38 mouse cellular contexts compared by ENCODE assay signal in the genomic region with DNA sequence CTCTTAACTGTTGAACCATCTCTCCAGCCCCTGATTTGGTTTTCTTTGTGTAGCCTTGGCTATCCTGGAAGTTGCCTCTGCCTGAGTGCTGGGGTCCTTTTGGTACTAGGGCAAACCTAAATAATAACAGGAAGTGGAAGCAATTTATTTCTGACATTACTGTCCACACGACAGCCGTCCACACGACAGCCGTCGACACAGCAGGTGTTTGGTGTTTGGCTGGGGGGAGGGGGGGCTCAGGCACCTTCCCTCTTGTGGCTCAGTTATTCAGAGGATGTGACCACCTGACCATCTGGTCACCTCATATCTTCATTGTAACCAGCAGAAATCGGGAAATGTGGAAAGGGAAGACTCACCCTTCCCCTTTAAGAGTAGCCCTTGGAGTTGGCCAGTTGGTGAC. TPM values are rescaled to one million over a fixed set of nuclear protein-coding genes. Genes with fewer than 3 reads are reported as not detected.
"Had no signal": no experiment of that assay in that cellular context is flagged by ENCODE, and none has a peak within 500 bp of the region (broad histone marks: within the 10 kb centered on the region; RNA-seq: fewer than 3 reads in every experiment).

No protein-coding gene starts in this region.

- DNase-seq: heart, postnatal 10 days; heart, postnatal 14 days; heart, postnatal 36 days; heart, postnatal 4 days; kidney, adult 11 months; kidney, adult 18-20 months; kidney, adult 2 months; kidney, adult 8-10 months; kidney, adult 9 months; kidney, postnatal 10 days; kidney, postnatal 14 days; kidney, postnatal 25 days; kidney, postnatal 36 days; kidney, postnatal 4 days; layer of hippocampus, adult 9-11 months; layer of hippocampus, postnatal 36 days had no signal

- H3K4me2 ChIP-seq: heart, embryonic 11.5 days; heart, embryonic 12.5 days; heart, embryonic 13.5 days; heart, embryonic 15.5 days; hindbrain, embryonic 12.5 days; hindbrain, embryonic 13.5 days; hindbrain, embryonic 14.5 days; hindbrain, embryonic 15.5 days; intestine, embryonic 15.5 days; kidney, embryonic 15.5 days had no signal

- H3K36me3 ChIP-seq: heart, embryonic 10.5 days; heart, embryonic 12.5 days; heart, embryonic 13.5 days; heart, embryonic 15.5 days; hindbrain, embryonic 12.5 days; hindbrain, embryonic 13.5 days; hindbrain, embryonic 15.5 days; intestine, embryonic 15.5 days had no signal

- H3K27me3 ChIP-seq: heart, embryonic 12.5 days had no signal

- ATAC-seq: hindbrain, embryonic 16.5 days; hindbrain, postnatal 0 days; inflammation-experienced regulatory T-cells, adult 6 months; intestine, embryonic 15.5 days; intestine, embryonic 16.5 days; intestine, postnatal 0 days had no signal

- H3K4me3 ChIP-seq: heart, embryonic 10.5 days; heart, embryonic 12.5 days; heart, embryonic 13.5 days; heart, embryonic 15.5 days; hindbrain, embryonic 10.5 days; hindbrain, embryonic 12.5 days; hindbrain, embryonic 13.5 days; hindbrain, embryonic 15.5 days; intestine, embryonic 15.5 days; kidney, embryonic 15.5 days; layer of hippocampus, adult 2 months had no signal

- H3K9ac ChIP-seq: heart, embryonic 12.5 days; heart, embryonic 13.5 days; heart, embryonic 15.5 days; hindbrain, embryonic 12.5 days; hindbrain, embryonic 13.5 days; hindbrain, embryonic 14.5 days; hindbrain, embryonic 15.5 days; intestine, embryonic 15.5 days; kidney, embryonic 15.5 days had no signal

- H3K9me3 ChIP-seq: heart, embryonic 10.5 days; heart, embryonic 12.5 days; heart, embryonic 13.5 days; heart, embryonic 15.5 days; hindbrain, embryonic 10.5 days; hindbrain, embryonic 12.5 days; hindbrain, embryonic 13.5 days; hindbrain, embryonic 15.5 days; intestine, embryonic 15.5 days; kidney, embryonic 15.5 days had no signal

- H3K4me1 ChIP-seq: heart, embryonic 15.5 days; hindbrain, embryonic 10.5 days; hindbrain, embryonic 12.5 days; hindbrain, embryonic 13.5 days; hindbrain, embryonic 15.5 days; intestine, embryonic 15.5 days had no signal

- H3K27ac ChIP-seq: heart, embryonic 10.5 days; heart, embryonic 13.5 days; heart, embryonic 15.5 days; hindbrain, embryonic 10.5 days; hindbrain, embryonic 12.5 days; hindbrain, embryonic 13.5 days; hindbrain, embryonic 14.5 days; hindbrain, embryonic 15.5 days; hindbrain, postnatal 0 days; intestine, embryonic 15.5 days; kidney, embryonic 15.5 days; kidney, postnatal 0 days; layer of hippocampus, adult 2 months had no signal

RNA-seq across cellular contexts. Expression of gene Rgl3, which starts 20.4 kb away (rescaled TPM):
- total RNA-seq: hematopoietic stem cell, adult 5-6 weeks had no signal
- polyA plus RNA-seq: inflammation-experienced regulatory T-cells, adult 6 months had no signal

RNA-seq across cellular contexts. Expression of gene Ccdc151, which starts 33.6 kb away (rescaled TPM):
- total RNA-seq: heart, postnatal 10 days; heart, postnatal 25 days; heart, postnatal 36 days; heart, postnatal 4 days; hematopoietic stem cell, adult 5-6 weeks had no signal
- polyA plus RNA-seq: heart, embryonic 11.5 days; heart, embryonic 14.5 days; inflammation-experienced regulatory T-cells, adult 6 months had no signal
